Mouse (Mus musculus) forebrain, embryonic 16.5 days (tissue): ENCODE measurements at regions not wholly inside any gene's neighbourhood (a gene's known extent, or its start where the extent isn't known, plus 50 kb on each side); places are given as distances from the start of the nearest gene placed in this dataset.

Experiments used
- ATAC-seq: fragments of 200-750 bp; cut with Nextera tagmentation; 2 replicates; pipeline ENCODE4 v1.8.0; 2017; ENCODE audit warnings: mild to moderate bottlenecking, moderate library complexity
- H3K27ac ChIP-seq: fragments of 300-500 bp; sonication (generic); 2 replicates; pipeline ENCODE4 v1.5.1; 2014; ENCODE audit warnings: low read length, control low read depth
- H3K27me3 ChIP-seq: fragments of 300-500 bp; sonication (generic); replicated peaks from 2 replicates; pipeline ENCODE4 v1.6.1; 2014; ENCODE audit warnings: low read length; ENCODE audit not compliant: control insufficient read depth, insufficient read depth
- H3K36me3 ChIP-seq: fragments of 300-500 bp; sonication (generic); 2 replicates; pipeline ENCODE4 v1.6.1; 2014; ENCODE audit not compliant: control insufficient read depth, insufficient read depth
- H3K4me1 ChIP-seq: fragments of 300-500 bp; sonication (generic); replicated peaks from 2 replicates; pipeline ENCODE4 v1.6.1; 2014; ENCODE audit warnings: low read length; ENCODE audit not compliant: control insufficient read depth, insufficient read depth
- H3K4me2 ChIP-seq: fragments of 300-500 bp; sonication (generic); 2 replicates; pipeline ENCODE4 v1.6.1; 2014; ENCODE audit warnings: mild to moderate bottlenecking, low read length, control low read depth
- H3K4me3 ChIP-seq: fragments of 300-500 bp; sonication (generic); replicated peaks from 2 replicates; pipeline ENCODE4 v1.5.1; 2014; ENCODE audit warnings: mild to moderate bottlenecking, low read length, control low read depth
- H3K9ac ChIP-seq: fragments of 300-500 bp; sonication (generic); replicated peaks from 2 replicates; pipeline ENCODE4 v1.6.1; 2014; ENCODE audit warnings: low read depth, low read length, control low read depth
- H3K9me3 ChIP-seq: fragments of 300-500 bp; sonication (generic); 2 replicates; pipeline ENCODE4 v1.6.1; 2016; ENCODE audit warnings: low read length; ENCODE audit not compliant: control insufficient read depth
- WGBS: fragments of 180-500 bp; shearing (Covaris S2); extraction: QIAGEN DNeasy Blood & Tissue Kit; methylation state at CpG from one replicate; pipeline ENCODE4 v1.1.7; 2014; 5-methylcytosine and 5-hydroxymethylcytosine counted together

GRCm38 (mm10) chr10:17261825-17262205 is 461.2 kb upstream of the Cited2 start:
- no peak overlapping the region for H3K4me3 ChIP-seq
- no peak for ATAC-seq
- no peaks in the 10 kb centered on the region for H3K27me3 ChIP-seq
- no peaks in the 10 kb centered on the region for H3K9me3 ChIP-seq
- H3K36me3 ChIP-seq = no peaks in the 10 kb centered on the region
- H3K27ac ChIP-seq = no peak overlapping the region
- H3K9ac ChIP-seq = no peak overlapping the region
- no peaks in the 10 kb centered on the region for H3K4me1 ChIP-seq
- 54% methylated on average over 3 of the region's 3 CpGs for WGBS
- no peak overlapping the region for H3K4me2 ChIP-seq

GRCm38 (mm10) chr10:17272646-17273045 is 450.4 kb upstream of the Cited2 start:
- Histone ChIP-seq H3K4me2 (no peak overlapping the region), H3K27ac (no peak overlapping the region), H3K4me1 (no peaks in the 10 kb centered on the region), H3K27me3 (no peaks in the 10 kb centered on the region), H3K4me3 (no peak overlapping the region), H3K9ac (no peak overlapping the region), H3K9me3 (no peaks in the 10 kb centered on the region; the same call in 1 of the 2 replicates), H3K36me3 (no peaks in the 10 kb centered on the region)
- no peak for ATAC-seq
- WGBS = 87% methylated on average over 5 of the region's 5 CpGs

GRCm38 (mm10) chr10:17273855-17274254 is 449.2 kb upstream of the Cited2 start:
- H3K36me3 ChIP-seq = no peaks in the 10 kb centered on the region
- WGBS = 91% methylated on average over 3 of the region's 3 CpGs
- no peak for ATAC-seq
- H3K27ac ChIP-seq = no peak overlapping the region
- no peak overlapping the region for H3K4me2 ChIP-seq
- H3K4me1 ChIP-seq = no peaks in the 10 kb centered on the region
- no peaks in the 10 kb centered on the region; the same call in 1 of the 2 replicates for H3K9me3 ChIP-seq
- H3K9ac ChIP-seq = no peak overlapping the region
- no peaks in the 10 kb centered on the region for H3K27me3 ChIP-seq
- no peak overlapping the region for H3K4me3 ChIP-seq

- no peak for ATAC-seq
- H3K27ac ChIP-seq = no peak overlapping the region
Measured at GRCm38 (mm10) chr10:17275214-17275613, 447.8 kb upstream of the Cited2 start.

GRCm38 (mm10) chr10:17277911-17278310 is 445.1 kb upstream of the Cited2 start:
- H3K27me3 ChIP-seq = no peaks in the 10 kb centered on the region
- no peaks in the 10 kb centered on the region; the same call in 1 of the 2 replicates for H3K9me3 ChIP-seq
- ATAC-seq = no peak
- no peak overlapping the region for H3K4me3 ChIP-seq
- H3K4me1 ChIP-seq = no peaks in the 10 kb centered on the region
- H3K36me3 ChIP-seq = no peaks in the 10 kb centered on the region
- H3K4me2 ChIP-seq = no peak overlapping the region
- no peak overlapping the region for H3K27ac ChIP-seq
- H3K9ac ChIP-seq = no peak overlapping the region

More at GRCm38 (mm10) chr10:17275214-17275613, 447.8 kb upstream of the Cited2 start:
- H3K27me3 ChIP-seq = no peaks in the 10 kb centered on the region
- no peak overlapping the region for H3K9ac ChIP-seq
- no peaks in the 10 kb centered on the region; the same call in 1 of the 2 replicates for H3K9me3 ChIP-seq
- H3K4me3 ChIP-seq = no peak overlapping the region
- no peaks in the 10 kb centered on the region for H3K36me3 ChIP-seq
- 91% methylated on average over 1 of the region's 1 CpGs for WGBS
- H3K4me1 ChIP-seq = no peaks in the 10 kb centered on the region
- H3K4me2 ChIP-seq = no peak overlapping the region

- Histone ChIP-seq H3K4me3 (no peak overlapping the region), H3K9me3 (no peaks in the 10 kb centered on the region), H3K4me2 (no peak overlapping the region), H3K27ac (no peak overlapping the region), H3K4me1 (0 out of 2 replicates have a peak, but pooled peaks cover 3% of the 10 kb centered on the region), H3K36me3 (no peaks in the 10 kb centered on the region), H3K27me3 (no peaks in the 10 kb centered on the region), H3K9ac (no peak overlapping the region)
- WGBS = 90% methylated on average over 5 of the region's 5 CpGs
- ATAC-seq = no peak
Measured at GRCm38 (mm10) chr10:17284858-17285257, 438.2 kb upstream of the Cited2 start.

GRCm38 (mm10) chr10:17287141-17287540 is 435.9 kb upstream of the Cited2 start:
- Histone ChIP-seq H3K27me3 (no peaks in the 10 kb centered on the region), H3K4me1 (0 out of 2 replicates have a peak, but pooled peaks cover 3% of the 10 kb centered on the region), H3K4me3 (no peak overlapping the region), H3K9me3 (no peaks in the 10 kb centered on the region), H3K4me2 (no peak overlapping the region), H3K9ac (no peak overlapping the region), H3K27ac (no peak overlapping the region), H3K36me3 (no peaks in the 10 kb centered on the region)
- no peak for ATAC-seq
- 82% methylated on average over 2 of the region's 2 CpGs for WGBS

GRCm38 (mm10) chr10:17288231-17288630 is 434.8 kb upstream of the Cited2 start:
- no peak overlapping the region for H3K27ac ChIP-seq
- H3K27me3 ChIP-seq = no peaks in the 10 kb centered on the region
- H3K4me3 ChIP-seq = no peak overlapping the region
- no peaks in the 10 kb centered on the region for H3K36me3 ChIP-seq
- no peak overlapping the region for H3K4me2 ChIP-seq
- ATAC-seq = no peak
- H3K9ac ChIP-seq = no peak overlapping the region
- 4% methylated on average over 2 of the region's 2 CpGs for WGBS
- H3K4me1 ChIP-seq = 0 out of 2 replicates have a peak, but pooled peaks cover 3% of the 10 kb centered on the region
- H3K9me3 ChIP-seq = no peaks in the 10 kb centered on the region

- 81% methylated on average over 6 of the region's 6 CpGs for WGBS
- Histone ChIP-seq H3K27me3 (no peaks in the 10 kb centered on the region), H3K27ac (no peak overlapping the region), H3K36me3 (no peaks in the 10 kb centered on the region), H3K4me3 (no peak overlapping the region), H3K4me2 (no peak overlapping the region), H3K9ac (no peak overlapping the region), H3K9me3 (no peaks in the 10 kb centered on the region), H3K4me1 (0 out of 2 replicates have a peak, but pooled peaks cover 3% of the 10 kb centered on the region)
- ATAC-seq = no peak
Measured at GRCm38 (mm10) chr10:17292331-17292730, 430.7 kb upstream of the Cited2 start.

GRCm38 (mm10) chr10:17294440-17294839 is 428.6 kb upstream of the Cited2 start:
- no peaks in the 10 kb centered on the region for H3K27me3 ChIP-seq
- no peak overlapping the region for H3K27ac ChIP-seq
- H3K4me1 ChIP-seq = no peaks in the 10 kb centered on the region
- no peaks in the 10 kb centered on the region for H3K36me3 ChIP-seq
- WGBS = 82% methylated on average over 3 of the region's 3 CpGs
- no peak overlapping the region for H3K9ac ChIP-seq
- no peaks in the 10 kb centered on the region for H3K9me3 ChIP-seq
- ATAC-seq = no peak
- no peak overlapping the region for H3K4me2 ChIP-seq
- H3K4me3 ChIP-seq = no peak overlapping the region
